Mouse (Mus musculus) small intestine, adult 2 months (tissue): ENCODE measurements around the gene Nrxn1.

ENCODE experiments used
- CTCF ChIP-seq: fragments of 200-500 bp; IDR thresholded peaks from 2 replicates; pipeline ENCODE4 v1.5.1; 2012; ENCODE audit warnings: low read depth, mild to moderate bottlenecking, control low read depth, inconsistent platforms, low read length, moderate library complexity, mixed read lengths; ENCODE audit not compliant: insufficient replicate concordance, insufficient read length; ENCODE audit errors: extremely low read depth
- POLR2A ChIP-seq: fragments of 200-500 bp; IDR thresholded peaks from 2 replicates; pipeline ENCODE4 v1.6.1; 2012; ENCODE audit warnings: low read depth, mild to moderate bottlenecking, control low read depth, inconsistent platforms, low read length, moderate library complexity

DNA sequence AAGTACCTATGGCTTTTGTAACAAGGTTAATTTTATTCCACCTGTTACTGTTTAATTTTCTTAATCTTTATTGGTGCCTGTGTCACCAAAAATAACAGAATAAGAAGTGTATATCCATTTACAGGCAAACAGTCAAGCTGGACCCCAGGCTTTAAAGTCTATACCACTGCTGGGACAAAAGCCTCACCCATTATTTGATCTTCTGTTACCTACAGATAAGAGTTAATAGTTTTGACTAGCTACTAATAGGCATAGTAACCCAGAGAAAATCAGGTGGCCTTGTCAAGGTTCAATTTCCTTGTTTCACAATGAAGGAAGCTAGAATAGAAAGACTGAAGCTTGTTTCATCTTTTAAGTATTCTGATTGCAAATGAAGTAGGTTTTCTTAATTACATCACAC, 888.9 kb downstream of the Nrxn1 start:
- TF ChIP-seq POLR2A (no peak), CTCF (no peak)
